Mouse (Mus musculus): ENCODE measurements around the gene Asxl1. TPM values are rescaled to one million over a fixed set of nuclear protein-coding genes. Genes with fewer than 3 reads are reported as not detected.

Asxl1 gene
- polyA plus RNA-seq, 1 experiment from 2014 or later: 23.7 TPM

Other genes with a start within 250 kb of the Asxl1 start
- 2.9 and 3.5 TPM in 2 replicates for gene Hck, start 237.4 kb upstream of the Asxl1 start, polyA plus RNA-seq (2016; fragmentation: Nextera tagmentation; extraction: Ambion mirVana)
- 83.9 and 84.7 TPM in 2 replicates for gene Tm9sf4, start 184.5 kb upstream of the Asxl1 start, polyA plus RNA-seq (2016; fragmentation: Nextera tagmentation; extraction: Ambion mirVana)
- 13.7 and 14.9 TPM in 2 replicates for gene Tspyl3, start 120.4 kb upstream of the Asxl1 start, polyA plus RNA-seq (2016; fragmentation: Nextera tagmentation; extraction: Ambion mirVana)
- 15.5 and 19.0 TPM in 2 replicates for gene Plagl2, start 104.4 kb upstream of the Asxl1 start, polyA plus RNA-seq (2016; fragmentation: Nextera tagmentation; extraction: Ambion mirVana)
- gene Pofut1, start 104.3 kb upstream of the Asxl1 start, polyA plus RNA-seq (2016; fragmentation: Nextera tagmentation; extraction: Ambion mirVana): 5.4 and 5.6 TPM in 2 replicates
- 12.3 and 12.7 TPM in 2 replicates for gene Kif3b, start 54.4 kb upstream of the Asxl1 start, polyA plus RNA-seq (2016; fragmentation: Nextera tagmentation; extraction: Ambion mirVana)
- gene 4930404H24Rik, start 147.0 kb downstream of the Asxl1 start, polyA plus RNA-seq (2016; fragmentation: Nextera tagmentation; extraction: Ambion mirVana): not detected in 2 replicates
- 33.9 and 36.8 TPM in 2 replicates for gene Nol4l, start 184.1 kb downstream of the Asxl1 start, polyA plus RNA-seq (2016; fragmentation: Nextera tagmentation; extraction: Ambion mirVana)